Mouse (Mus musculus) layer of hippocampus, adult 9-10 months (tissue): ENCODE measurements around the gene Defb36.

Source experiments
- DNase-seq: peaks from one replicate; pipeline ENCODE4 v3.0.0; 2022; ENCODE audit warnings: low spot score

Gene Defb36

GRCm38 (mm10) chr2:152622151-152622550 is 18.0 kb downstream of the Defb36 start:
- no peak for DNase-seq

- DNase-seq = no peak
Measured at GRCm38 (mm10) chr2:152622953-152623352, 18.8 kb downstream of the Defb36 start, which contains the start of gene Defb25. Gene Defb25 (minus strand): TSS chr2:152623053.

GRCm38 (mm10) chr2:152624566-152624965 is 20.4 kb downstream of the Defb36 start:
- DNase-seq = no peak

- DNase-seq = no peak
Measured at GRCm38 (mm10) chr2:152625256-152625655, 21.1 kb downstream of the Defb36 start.

- DNase-seq = no peak
Measured at GRCm38 (mm10) chr2:152626774-152627591, 22.9 kb downstream of the Defb36 start, which contains the start of gene Rem1. Gene Rem1 (plus strand): TSS chr2:152626951.

- no peak for DNase-seq
Measured at GRCm38 (mm10) chr2:152628066-152628465, 23.9 kb downstream of the Defb36 start.

- no peak for DNase-seq
Measured at GRCm38 (mm10) chr2:152629239-152629638, 25.1 kb downstream of the Defb36 start.

GRCm38 (mm10) chr2:152629904-152630303 is 25.8 kb downstream of the Defb36 start:
- no peak for DNase-seq

GRCm38 (mm10) chr2:152633334-152633733 is 29.2 kb downstream of the Defb36 start:
- no peak for DNase-seq

GRCm38 (mm10) chr2:152634311-152634710 is 30.2 kb downstream of the Defb36 start:
- DNase-seq = no peak

GRCm38 (mm10) chr2:152636246-152637005 is 32.3 kb downstream of the Defb36 start:
- DNase-seq = no peak

- DNase-seq = no peak
Measured at GRCm38 (mm10) chr2:152637006-152637322, 32.8 kb downstream of the Defb36 start.

GRCm38 (mm10) chr2:152637381-152637780 is 33.3 kb downstream of the Defb36 start:
- DNase-seq = no peak

- DNase-seq = no peak
Measured at GRCm38 (mm10) chr2:152638865-152639264, 34.7 kb downstream of the Defb36 start.

GRCm38 (mm10) chr2:152639406-152640113 is 35.4 kb downstream of the Defb36 start:
- no peak for DNase-seq

GRCm38 (mm10) chr2:152652901-152653620 is 48.9 kb downstream of the Defb36 start:
- no peak for DNase-seq

GRCm38 (mm10) chr2:152653874-152654715 is 50.0 kb downstream of the Defb36 start:
- peak; percentile 73 for DNase-seq

- DNase-seq = no peak
Measured at GRCm38 (mm10) chr2:152657398-152657797, 53.3 kb downstream of the Defb36 start.

- DNase-seq = no peak
Measured at GRCm38 (mm10) chr2:152661163-152661562, 57.0 kb downstream of the Defb36 start.
